ENCODE assay signal across 9 mouse cellular contexts in the genomic region with DNA sequence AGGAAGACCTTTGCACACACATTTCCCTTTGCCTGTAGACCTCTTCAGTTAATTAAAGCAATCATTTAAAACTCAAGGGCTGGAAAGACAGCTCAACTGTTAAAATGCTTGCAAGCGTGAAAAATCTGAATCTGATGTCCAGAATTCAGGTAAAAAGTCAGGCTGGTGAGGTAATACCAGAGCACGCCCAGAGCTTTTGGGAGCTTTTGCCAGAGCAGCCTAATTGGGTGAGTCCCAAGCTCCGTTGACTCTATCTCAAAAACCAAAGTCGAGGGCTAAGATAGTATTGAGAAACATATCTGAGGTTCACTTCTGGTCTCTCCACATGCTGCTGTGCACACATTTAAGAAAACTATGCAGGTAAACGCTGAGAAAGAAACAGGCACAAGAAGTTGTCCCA. TPM values are rescaled to one million over a fixed set of nuclear protein-coding genes. Genes with fewer than 3 reads are reported as not detected.
A peak's percentile ranks its signal among the peaks of the same experiment; 100 is the strongest.
DNase-seq lines count a peak whose midpoint lies in the region; ATAC-seq and TF ChIP-seq lines count a peak whose summit lies in the region.
"Had no signal": no experiment of that assay in that cellular context is flagged by ENCODE, and none has a peak within 500 bp of the region (broad histone marks: within the 10 kb centered on the region; RNA-seq: fewer than 3 reads in every experiment).

TSS of gene Mogat1 (plus strand) at position 130 of the 400 bp plus-strand sequence.

- peaks cover 22% of the 10 kb centered on the region for H3K27me3 ChIP-seq in hindbrain, embryonic 10.5 days (ENCODE audit: insufficient read depth, poor library complexity, severe bottlenecking)
- H3K27me3 ChIP-seq in limb, embryonic 13.5 days: peaks cover 10% of the 10 kb centered on the region; the same call in 1 of the 2 replicates
- H3K27me3 ChIP-seq in stomach, embryonic 14.5 days (ENCODE audit: control insufficient read depth, insufficient read depth, low read length): no peaks in the 10 kb centered on the region

- peak within 1 kb of the TSS; percentile 60 for H3K9ac ChIP-seq in limb, embryonic 13.5 days
- H3K9ac ChIP-seq in stomach, embryonic 14.5 days (replicated peaks; ENCODE audit: low read depth, low read length): no peak within 1 kb of the TSS

- TF ChIP-seq POLR2A in lung, adult 2 months (IDR thresholded peaks at IDR 0.05; ENCODE audit: borderline replicate concordance, extremely low read depth, low read depth, low read length): no peak

- DNase-seq in lung, adult 2 months: no peak
- no peak for DNase-seq in lung, postnatal 14 days
- no peak for DNase-seq in hindbrain, embryonic 10.5 days (ENCODE audit: low spot score)
- DNase-seq in spleen, adult 12 weeks (ENCODE audit: low spot score): no peak
- no peak for DNase-seq in right cerebral cortex, adult 18-20 months
- no peak for DNase-seq in spleen, postnatal 10 days (ENCODE audit: low spot score in 2 of 2)

- ATAC-seq in limb, embryonic 13.5 days (ENCODE audit: low FRiP score, low read depth): no peak
- no peak for ATAC-seq in stomach, embryonic 14.5 days (ENCODE audit: insufficient number of reproducible peaks, insufficient read depth, low FRiP score, low read depth)
- ATAC-seq: Patski had no signal

- peak within 1 kb of the TSS; percentile 16 for H3K4me3 ChIP-seq in lung, adult 2 months (replicated peaks; ENCODE audit: extremely low read depth, low read depth, low read length)
- peak within 1 kb of the TSS; percentile 53 for H3K4me3 ChIP-seq in hindbrain, embryonic 10.5 days
- H3K4me3 ChIP-seq in limb, embryonic 13.5 days: peak within 1 kb of the TSS; percentile 40
- peak within 1 kb of the TSS; percentile 10 for H3K4me3 ChIP-seq in stomach, embryonic 14.5 days (ENCODE audit: low read depth, low read length)

- no peak for TF ChIP-seq CTCF in lung, adult 2 months (IDR thresholded peaks at IDR 0.05; ENCODE audit: insufficient read depth, low read length)

- H3K36me3 ChIP-seq in hindbrain, embryonic 10.5 days: no peaks in the 10 kb centered on the region
- H3K36me3 ChIP-seq in limb, embryonic 13.5 days: no peaks in the 10 kb centered on the region
- H3K36me3 ChIP-seq in stomach, embryonic 14.5 days (ENCODE audit: control insufficient read depth, insufficient read depth, low read length): no peaks in the 10 kb centered on the region

- WGBS in lung, adult 2 months: 46% methylated on average over 5 of the region's 5 CpGs
- 70% methylated on average over 5 of the region's 5 CpGs for WGBS in hindbrain, embryonic 10.5 days
- WGBS in limb, embryonic 13.5 days: 70% methylated on average over 5 of the region's 5 CpGs
- WGBS in stomach, embryonic 14.5 days: 58% methylated on average over 5 of the region's 5 CpGs

- peaks cover 3% of the 10 kb centered on the region; the same call in 1 of the 2 replicates for H3K4me1 ChIP-seq in lung, adult 2 months (ENCODE audit: control insufficient read depth, insufficient read depth, low read length)
- H3K4me1 ChIP-seq in hindbrain, embryonic 10.5 days (replicated peaks): peaks cover 9% of the 10 kb centered on the region
- H3K4me1 ChIP-seq in limb, embryonic 13.5 days: 0 out of 2 replicates have a peak, but pooled peaks cover 4% of the 10 kb centered on the region
- H3K4me1 ChIP-seq in stomach, embryonic 14.5 days (ENCODE audit: control insufficient read depth, insufficient read depth, low read length): no peaks in the 10 kb centered on the region

- peak within 1 kb of the TSS; percentile 67 for H3K4me2 ChIP-seq in limb, embryonic 13.5 days (replicated peaks)
- H3K4me2 ChIP-seq in stomach, embryonic 14.5 days (replicated peaks; ENCODE audit: low read depth, low read length): peak within 1 kb of the TSS; percentile 46

- H3K27ac ChIP-seq in hindbrain, embryonic 10.5 days: peak within 1 kb of the TSS; percentile 78
- no peak within 1 kb of the TSS for H3K27ac ChIP-seq in limb, embryonic 13.5 days
- H3K27ac ChIP-seq in stomach, embryonic 14.5 days (ENCODE audit: low read length): no peak within 1 kb of the TSS

- H3K9me3 ChIP-seq in hindbrain, embryonic 10.5 days: no peaks in the 10 kb centered on the region
- H3K9me3 ChIP-seq in limb, embryonic 13.5 days: no peaks in the 10 kb centered on the region
- H3K9me3 ChIP-seq in stomach, embryonic 14.5 days (ENCODE audit: control insufficient read depth, low read depth, low read length): no peaks in the 10 kb centered on the region

RNA-seq across cellular contexts. Expression of gene Mogat1, which starts in this region (rescaled TPM):
- 1.2 and 1.6 TPM in 2 replicates for polyA plus RNA-seq in lung, adult 2 months (2012; rRNA removed)
- 1.0 TPM in 1 of 2 replicates, not detected in the other for polyA plus RNA-seq in hindbrain, embryonic 10.5 days (2016; fragmentation: Nextera tagmentation; extraction: Ambion mirVana)
- 0.72 TPM in 1 of 2 replicates, not detected in the other for polyA plus RNA-seq in limb, embryonic 13.5 days (2015; fragmentation: Nextera tagmentation; extraction: Ambion mirVana)
- not detected in 2 replicates for polyA plus RNA-seq in stomach, embryonic 14.5 days (2014; fragmentation: Nextera tagmentation; extraction: Ambion mirVana)
- polyA plus RNA-seq: Patski had no signal
